Mouse (Mus musculus): ENCODE measurements around the gene Htra1.

DNA sequence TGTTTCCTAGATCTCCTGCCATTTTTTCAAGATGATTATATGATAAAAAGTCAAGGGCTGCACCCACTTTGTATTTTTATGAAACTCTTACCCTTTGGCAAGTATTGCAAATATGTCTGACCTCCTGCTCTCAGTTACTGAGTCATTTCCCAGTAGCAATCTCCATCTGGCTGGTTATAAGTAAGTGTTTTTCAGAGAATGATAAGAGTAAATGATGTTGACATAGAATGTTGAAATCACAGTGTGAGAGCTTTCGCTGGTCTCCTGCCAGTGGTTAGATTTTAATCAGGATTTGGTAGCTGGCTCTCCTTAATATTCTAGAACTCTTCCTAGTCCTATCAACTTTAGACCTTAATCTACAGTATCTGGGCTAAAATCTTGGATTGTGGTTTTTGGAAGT is 76.0 kb downstream of the Htra1 start:
- TF ChIP-seq CTCF (IDR thresholded peaks at IDR 0.05; ENCODE audit: control insufficient read depth, insufficient read depth, insufficient replicate concordance, low read depth, low read length): no peak
- TF ChIP-seq POLR2A (IDR thresholded peaks at IDR 0.05; ENCODE audit: control insufficient read depth, low read depth, low read length): no peak
